Mouse (Mus musculus) layer of hippocampus, adult 11-12 months (tissue): Measurements from ENCODE around the gene Rgs9bp.

Experiments
- DNase-seq: peaks from one replicate; pipeline ENCODE4 v3.0.0; 2022; ENCODE audit warnings: low spot score

Gene Rgs9bp

DNA sequence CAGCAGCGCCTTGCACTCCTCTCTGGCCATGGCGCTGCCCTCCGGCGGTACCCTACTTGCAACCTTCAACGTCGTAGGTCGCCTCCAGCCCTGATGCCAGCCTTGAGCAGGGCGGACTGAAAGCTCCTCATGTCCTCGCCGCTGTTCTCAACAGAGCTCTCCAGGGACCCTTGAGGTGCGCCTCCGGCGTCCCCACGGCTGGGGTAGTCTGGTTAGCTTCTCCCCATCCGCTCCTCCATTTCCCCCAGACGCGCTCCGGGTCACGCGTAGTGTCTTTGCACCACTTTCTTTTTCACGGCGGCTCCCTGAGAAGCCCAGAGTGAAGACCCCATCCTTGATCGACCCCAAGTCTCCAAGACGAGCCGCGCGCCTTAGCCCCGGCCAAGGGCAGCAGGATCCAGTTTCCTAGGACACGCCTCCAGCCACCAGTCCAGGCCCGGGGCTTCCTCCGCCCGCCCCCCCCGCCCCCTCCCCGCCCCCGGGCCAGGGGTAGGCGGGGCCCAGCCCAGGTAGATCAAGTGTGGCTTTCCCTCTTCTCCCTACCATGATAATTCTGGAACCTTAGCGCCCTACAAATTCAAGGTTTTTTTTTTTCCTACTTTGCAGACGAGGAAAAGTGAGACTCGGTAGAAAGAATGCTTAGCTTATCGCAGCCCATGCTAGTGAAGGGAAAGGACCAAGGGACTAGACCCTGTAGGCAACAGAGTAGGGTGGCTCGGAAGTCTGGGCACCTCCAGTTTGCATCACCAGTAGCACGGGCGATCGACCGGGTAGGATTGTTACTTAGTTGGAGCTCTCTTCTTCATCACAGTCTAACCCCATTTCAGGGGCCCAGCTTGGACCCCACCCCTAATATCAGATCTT, at the start of gene Rgs9bp:
Gene Rgs9bp, minus strand, starts transcription at position 392 of the 864 bp plus-strand sequence.
- DNase-seq: no peak

GRCm38 (mm10) chr7:35628496-35628895, 43.1 kb upstream of the Rgs9bp start:
- peak; percentile 24 for DNase-seq

GRCm38 (mm10) chr7:35627371-35627770, 42.0 kb upstream of the Rgs9bp start:
- no peak for DNase-seq

- DNase-seq: no peak
Measured at GRCm38 (mm10) chr7:35626038-35626437, 40.7 kb upstream of the Rgs9bp start.

- DNase-seq: no peak
Measured at GRCm38 (mm10) chr7:35622626-35623025, 37.2 kb upstream of the Rgs9bp start.

DNA sequence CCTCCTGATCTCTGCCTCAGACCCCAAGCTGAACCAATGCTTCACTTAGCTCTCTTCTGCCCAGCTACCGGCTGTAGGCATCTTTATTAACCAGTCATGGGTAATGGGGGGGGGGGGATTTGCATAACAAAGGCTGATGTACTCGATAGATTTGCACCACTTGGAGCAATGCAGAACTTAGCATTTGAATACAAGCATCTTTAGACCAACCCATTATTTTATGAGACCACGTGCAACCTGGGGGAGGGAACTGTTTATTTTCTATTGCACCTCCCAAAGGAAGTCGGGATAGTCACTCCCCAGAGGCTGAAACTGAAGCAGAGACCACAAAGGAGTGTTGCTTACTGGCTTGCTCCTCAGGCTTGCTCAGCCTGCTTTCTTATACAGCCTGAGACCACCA, 32.1 kb upstream of the Rgs9bp start:
- no peak for DNase-seq

DNA sequence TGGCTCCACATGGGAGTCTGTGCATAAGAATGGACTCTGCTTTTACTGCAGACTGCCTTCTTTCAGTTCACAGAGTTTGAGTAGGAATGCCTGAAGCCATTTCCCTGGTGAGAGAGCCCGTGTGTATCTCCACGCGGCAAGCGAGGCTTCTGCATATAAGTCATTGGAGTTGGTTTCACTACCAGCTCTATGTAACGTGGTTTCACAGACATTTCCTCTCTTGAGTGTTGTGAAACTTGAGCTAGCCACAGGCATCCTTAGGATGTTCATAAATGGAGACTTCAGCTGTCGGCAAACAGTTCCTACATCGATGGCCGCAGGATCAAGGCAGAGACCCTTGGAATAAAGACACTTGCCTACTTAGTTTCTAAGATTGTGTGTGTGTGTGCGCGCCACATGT, 23.9 kb upstream of the Rgs9bp start:
- no peak for DNase-seq

- DNase-seq: no peak
Measured at GRCm38 (mm10) chr7:35606816-35607215, 21.4 kb upstream of the Rgs9bp start.

GRCm38 (mm10) chr7:35602766-35603165, 17.4 kb upstream of the Rgs9bp start:
- no peak for DNase-seq

GRCm38 (mm10) chr7:35601106-35601505, 15.7 kb upstream of the Rgs9bp start:
- DNase-seq: no peak

DNA sequence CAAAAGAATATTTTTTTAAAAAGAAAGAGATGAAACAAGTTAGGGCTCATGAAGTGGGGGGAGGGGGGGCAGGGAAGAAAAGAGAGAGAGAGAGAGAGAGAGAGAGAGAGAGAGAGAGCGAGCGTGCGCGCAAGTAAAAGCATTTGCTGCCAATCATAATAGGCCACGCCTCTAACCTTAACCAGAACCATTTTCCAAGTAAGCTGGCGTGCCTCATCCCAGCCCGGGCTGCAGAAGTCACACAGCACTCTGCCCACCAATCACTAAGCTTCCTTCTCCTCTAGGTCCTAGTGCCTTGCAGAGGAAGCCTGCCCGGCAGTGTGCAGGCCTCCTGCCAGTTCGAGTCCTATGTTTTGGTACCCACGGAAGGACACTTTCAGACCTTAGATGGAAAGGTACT, 14.6 kb upstream of the Rgs9bp start:
- DNase-seq: no peak

- no peak for DNase-seq
Measured at GRCm38 (mm10) chr7:35599492-35599891, 14.1 kb upstream of the Rgs9bp start.

DNA sequence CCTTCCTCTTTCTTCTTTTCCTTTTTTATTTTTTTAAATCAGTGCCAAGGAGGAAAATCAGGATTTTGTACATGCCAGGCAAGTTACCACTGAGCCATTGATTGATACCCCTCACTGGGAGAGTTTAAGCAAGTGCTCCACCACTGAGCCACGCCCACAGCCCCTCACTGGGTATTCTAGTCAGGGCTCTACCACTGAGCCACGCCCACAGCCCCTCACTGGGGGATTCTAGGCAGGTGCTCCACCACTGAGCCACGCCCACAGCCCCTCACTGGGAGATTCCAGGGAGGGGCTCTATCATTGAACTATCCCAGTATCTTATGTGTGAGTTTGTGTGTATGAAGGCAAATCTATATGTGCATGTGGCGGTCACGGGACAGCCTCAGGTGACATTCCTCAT, 8.9 kb upstream of the Rgs9bp start:
- no peak for DNase-seq

DNA sequence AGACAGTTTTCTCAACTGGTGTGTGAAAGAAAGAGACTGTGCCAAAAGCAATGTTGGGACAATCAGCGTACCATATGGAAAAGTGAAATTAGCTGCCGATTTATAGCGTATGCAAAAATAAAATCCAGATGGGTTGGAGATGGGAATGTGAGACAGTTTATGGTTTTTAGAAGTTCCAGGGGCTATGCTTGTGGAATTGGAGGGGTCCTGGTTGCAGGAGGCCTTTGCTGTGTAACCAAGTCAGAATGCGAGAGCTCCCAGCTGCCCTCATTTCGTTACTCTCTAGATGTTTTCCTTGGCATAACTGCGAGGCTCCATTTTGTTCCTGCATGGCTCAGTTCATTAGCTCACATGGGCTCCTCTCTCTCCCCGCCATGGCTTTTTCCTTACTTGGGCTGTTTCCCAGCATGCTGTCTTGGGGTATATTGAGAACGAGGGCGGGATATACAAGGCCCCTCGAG, 5.4 kb upstream of the Rgs9bp start:
- no peak for DNase-seq

GRCm38 (mm10) chr7:35589485-35589884, 4.1 kb upstream of the Rgs9bp start:
- DNase-seq: no peak

DNA sequence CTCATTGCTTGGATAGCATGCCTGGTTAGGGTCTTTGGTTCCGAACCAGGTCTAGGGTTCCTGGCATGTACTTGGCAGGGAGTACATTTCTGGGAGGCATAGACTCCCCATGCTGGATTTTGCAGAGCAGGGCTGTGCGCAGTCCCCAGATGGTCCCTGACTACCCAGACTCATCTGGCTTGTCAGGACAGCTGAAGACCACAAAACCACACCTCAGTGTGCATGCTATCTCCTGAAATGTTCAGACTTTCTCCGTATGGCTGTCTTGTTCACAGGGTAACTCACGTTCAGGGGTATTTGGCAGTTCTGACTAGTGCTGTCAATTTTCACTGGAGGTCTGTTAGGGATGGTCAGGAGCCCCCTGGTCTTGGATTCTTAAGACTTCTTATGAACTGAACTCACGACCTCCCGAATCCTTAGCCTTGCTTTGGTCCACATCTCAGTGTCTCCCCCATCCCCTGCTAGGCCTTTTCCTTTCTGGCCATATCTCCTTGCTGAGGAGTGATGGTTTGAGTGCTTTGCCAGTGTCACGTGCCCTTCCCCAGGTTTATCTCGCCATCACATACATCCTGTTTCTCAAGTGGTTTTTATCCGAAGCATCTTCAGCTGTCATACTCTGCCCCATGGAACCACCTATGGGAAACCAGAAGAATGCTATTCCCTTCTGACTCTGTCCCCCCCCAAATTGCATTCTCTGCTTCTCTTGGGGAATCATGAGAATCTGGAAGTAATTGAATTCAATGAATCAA, 3.5 kb upstream of the Rgs9bp start:
- DNase-seq: no peak

DNA sequence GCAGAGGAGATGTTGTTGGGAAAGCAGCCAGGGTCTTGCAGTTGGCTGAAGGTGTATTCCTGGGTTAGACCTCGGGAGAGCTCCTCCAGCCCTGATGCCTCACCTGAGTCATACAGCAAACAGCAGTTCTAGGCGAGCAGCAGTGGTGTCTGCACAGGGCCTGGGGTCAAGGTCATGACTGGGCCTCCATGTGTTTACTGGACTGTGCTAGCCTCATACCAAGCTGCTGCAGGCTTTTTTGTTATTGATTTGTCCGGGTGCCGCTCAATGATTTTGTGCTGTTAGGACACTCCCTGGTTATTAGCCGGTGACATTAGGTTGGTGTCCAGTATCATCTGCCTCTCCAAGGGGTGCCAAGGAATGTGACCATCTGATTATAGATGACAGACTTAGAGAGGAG, 2.3 kb upstream of the Rgs9bp start:
- no peak for DNase-seq

GRCm38 (mm10) chr7:35586906-35587445, 1.6 kb upstream of the Rgs9bp start:
- DNase-seq: no peak

GRCm38 (mm10) chr7:35586055-35586905, 898 bp upstream of the Rgs9bp start, which contains the start of gene Ankrd27:
Gene Ankrd27, plus strand, starts transcription at chr7:35586244.
- DNase-seq: peak; percentile 97

- DNase-seq: no peak
Measured at GRCm38 (mm10) chr7:35584786-35585190, 594 bp downstream of the Rgs9bp start.

DNA sequence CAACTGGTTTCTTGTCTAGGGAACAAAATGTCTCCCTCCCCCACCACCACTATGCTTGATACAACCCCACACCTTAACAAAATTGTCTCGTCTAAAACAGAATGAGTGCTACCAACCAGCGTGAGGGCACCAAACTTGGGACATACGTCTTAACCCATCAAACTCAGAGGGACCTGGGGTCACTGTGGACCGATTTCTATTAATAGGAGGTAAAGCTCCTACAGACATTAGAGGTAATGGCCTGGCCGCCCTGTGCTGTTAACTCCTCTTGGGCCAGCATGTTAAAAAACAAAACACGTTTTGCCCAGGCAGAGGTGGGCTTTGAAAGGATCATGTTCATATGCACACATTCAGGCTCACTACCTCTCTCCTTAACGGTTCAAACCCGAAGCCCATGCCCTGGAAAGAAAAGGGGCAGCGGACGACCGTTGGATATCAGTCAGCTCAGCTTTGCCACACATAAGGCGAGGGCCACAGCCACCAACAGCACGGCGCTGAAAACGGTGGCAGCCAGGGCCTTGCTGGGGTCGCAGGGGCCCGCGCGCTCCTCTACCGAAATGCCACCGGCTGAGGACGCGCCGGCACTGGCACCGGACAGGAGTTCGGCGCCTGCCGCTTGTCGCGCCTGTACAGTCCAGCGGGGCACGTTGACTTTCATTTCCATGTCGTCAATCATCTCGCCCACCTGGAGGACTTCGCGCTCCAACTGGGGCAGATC, 1.2 kb downstream of the Rgs9bp start:
- no peak for DNase-seq
